Mouse (Mus musculus) layer of hippocampus, adult 2 months (tissue): ENCODE data around the gene Cort. TPM values are rescaled to one million over a fixed set of nuclear protein-coding genes. Genes with fewer than 3 reads are reported as not detected.
"Not testable (repeated sequence)": the region's sequence is repeated elsewhere in the genome, so short reads cannot be mapped to it uniquely, and the experiment has no call there.

Experiments used
- DNase-seq, 2 experiments: peaks; one replicate each; pipeline ENCODE4 v3.0.0; 2022; ENCODE audit warnings: low spot score in 2 of 2
- H3K27ac ChIP-seq: fragments of 200-600 bp; 2 replicates; pipeline ENCODE4 v1.8.1; 2022
- H3K4me3 ChIP-seq: fragments of 200-600 bp; 2 replicates; pipeline ENCODE4 v1.8.1; 2022; ENCODE audit warnings: mild to moderate bottlenecking
- CTCF ChIP-seq: fragments of 200-600 bp; conservative IDR thresholded peaks from 2 replicates; pipeline ENCODE4 v1.8.1; 2022; ENCODE audit warnings: antibody characterized with exemption, mild to moderate bottlenecking, moderate library complexity
- total RNA-seq, 2 experiments: library from RNA; stranded (reverse); gene quantifications; 2 replicates each; pipeline ENCODE4 v1.2.3; 2021

The Cort gene
- total RNA-seq, 2 experiments from 2014 or later = 11.0 to 14.7 TPM

DNA sequence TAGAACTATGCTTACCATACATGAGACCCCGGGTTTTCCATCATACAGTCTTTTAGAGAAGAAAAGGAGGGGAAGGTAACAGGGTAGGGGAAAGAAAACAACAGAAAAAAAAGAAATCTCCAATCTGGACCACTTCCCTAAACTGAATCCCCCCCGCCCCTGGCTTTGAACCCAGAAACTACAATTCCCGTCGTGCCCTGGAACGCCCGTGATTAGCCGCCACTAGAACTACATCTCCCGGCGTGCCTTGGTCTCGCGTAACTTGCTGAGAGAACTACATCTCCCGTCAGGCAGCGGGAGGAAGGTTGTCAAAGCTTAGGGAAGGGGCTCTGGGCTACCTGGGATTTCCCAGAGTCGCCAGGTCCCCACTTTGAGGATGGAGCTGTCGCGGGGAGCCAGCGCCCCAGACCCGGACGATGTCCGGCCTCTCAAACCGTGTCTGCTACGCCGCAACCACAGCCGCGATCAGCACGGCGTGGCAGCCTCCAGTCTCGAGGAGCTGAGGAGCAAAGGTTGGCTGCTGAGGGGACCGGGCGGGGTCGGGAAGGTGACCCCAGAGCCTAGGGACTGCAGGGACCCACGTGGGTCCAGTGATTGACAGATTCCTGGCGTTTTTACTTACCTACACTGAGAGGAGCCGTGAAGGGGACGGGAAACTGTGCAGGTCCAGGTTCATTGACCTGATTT is 22.5 kb downstream of the Cort start, which contains the start of gene Dffa:
Dffa (plus strand) TSS at position 272 of the 687 bp plus-strand sequence.
- H3K4me3 ChIP-seq = peak within 1 kb of the TSS; percentile 92
- peak; percentile 93 to 94 for DNase-seq
- H3K27ac ChIP-seq = peak within 1 kb of the TSS; percentile 84
- TF ChIP-seq CTCF = peak; percentile 69

DNA sequence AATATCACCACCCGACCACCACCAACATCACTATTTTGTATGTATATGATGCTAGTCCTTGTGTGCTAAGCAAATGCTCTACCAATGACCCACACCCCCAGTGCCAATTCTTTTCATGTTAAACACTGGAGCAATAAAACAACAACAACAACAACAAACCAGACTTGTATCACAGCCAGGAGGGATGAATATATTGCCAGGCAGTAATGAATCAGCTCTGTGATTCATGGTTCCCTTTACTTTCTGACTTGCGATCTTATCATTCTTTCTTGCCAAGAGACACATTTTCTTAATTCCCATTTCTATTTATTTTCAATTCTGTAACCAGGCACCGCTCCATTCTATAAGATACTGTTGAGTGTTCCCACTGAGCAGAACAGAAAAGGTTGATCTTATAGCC is 25.1 kb downstream of the Cort start:
- TF ChIP-seq CTCF = no peak

GRCm38 (mm10) chr4:149100449-149100848 is 26.1 kb downstream of the Cort start:
- H3K27ac ChIP-seq, H3K4me3 ChIP-seq, DNase-seq: not testable (repeated sequence)

More for the DNA sequence above, 25.1 kb downstream of the Cort start:
- no peak for DNase-seq
- Histone ChIP-seq H3K4me3 (no peak overlapping the region), H3K27ac (no peak overlapping the region)

GRCm38 (mm10) chr4:149099369-149100017 is 27.1 kb downstream of the Cort start, which contains the start of gene Pex14:
TSS of gene Pex14 (minus strand) at chr4:149099876.
- peak; percentile 90 to 93 for DNase-seq
- Histone ChIP-seq H3K4me3 (peak within 1 kb of the TSS; percentile 90), H3K27ac (peak within 1 kb of the TSS; percentile 95)
- no peak for TF ChIP-seq CTCF

DNA sequence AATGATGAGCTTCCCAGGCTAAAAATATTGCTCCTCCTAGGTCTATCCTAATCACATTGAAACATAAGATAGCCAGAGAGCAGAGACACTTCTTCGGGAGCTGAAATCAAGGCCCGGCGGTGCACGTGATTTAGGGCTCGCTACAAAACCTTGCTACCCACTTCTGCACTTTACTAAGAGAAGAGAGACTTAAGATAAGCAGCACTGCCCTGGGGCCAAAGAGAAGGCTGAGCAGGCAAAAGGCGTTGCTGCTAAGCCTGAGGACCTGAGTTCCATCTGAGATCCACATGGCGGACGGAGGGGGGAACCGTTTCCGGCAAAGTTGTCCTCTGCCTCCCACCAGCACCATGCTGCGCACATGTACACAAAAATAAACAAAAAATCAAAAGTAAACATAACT is 28.0 kb downstream of the Cort start:
- TF ChIP-seq CTCF = no peak
- H3K27ac ChIP-seq = 0 out of 2 replicates have a peak overlapping the region, but pooled peaks have one; percentile 95
- DNase-seq = no peak
- peak overlapping the region; percentile 90 for H3K4me3 ChIP-seq

DNA sequence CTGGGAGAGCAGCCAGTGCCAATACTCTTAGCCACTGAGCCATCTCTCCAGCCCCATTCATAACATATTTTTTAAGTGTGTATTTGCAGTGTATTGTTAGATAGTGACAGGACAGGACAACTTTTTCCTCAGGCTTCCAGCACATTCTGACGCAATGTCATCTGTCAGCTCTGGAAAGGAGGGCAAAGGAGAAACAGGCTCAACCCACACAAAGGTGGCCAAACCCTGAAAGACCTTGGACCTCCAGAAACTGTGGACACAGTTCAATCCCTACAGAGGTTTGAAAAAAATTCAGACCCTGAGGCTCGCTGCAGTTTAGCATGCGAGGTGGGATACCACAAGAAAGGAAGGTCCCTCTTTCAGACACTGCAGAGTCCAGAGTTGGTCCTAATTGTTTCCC is 28.6 kb downstream of the Cort start:
- H3K4me3 ChIP-seq = peak overlapping the region; percentile 90
- TF ChIP-seq CTCF = no peak

DNA sequence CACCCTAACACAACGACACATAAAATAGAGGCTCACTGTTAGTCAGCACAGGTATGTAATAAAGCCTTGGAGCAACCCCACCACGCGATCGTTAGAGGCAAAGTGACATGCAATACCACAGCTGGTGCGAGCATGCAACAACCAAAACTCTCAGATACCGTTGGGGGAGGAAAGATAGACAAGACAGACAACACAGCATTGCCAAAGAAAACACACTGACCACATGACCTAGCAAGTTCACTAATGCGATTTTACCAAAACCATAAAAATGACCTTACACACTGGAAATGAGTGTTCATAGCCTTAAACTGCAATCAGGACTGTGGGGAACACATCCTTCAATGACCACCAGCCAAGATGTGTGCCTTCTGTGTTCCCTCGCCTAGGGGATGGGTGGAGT is 35.2 kb downstream of the Cort start:
- no peak for TF ChIP-seq CTCF
- Histone ChIP-seq H3K27ac (no peak overlapping the region), H3K4me3 (no peak overlapping the region)
- no peak for DNase-seq

More for the DNA sequence above, 28.6 kb downstream of the Cort start:
- DNase-seq = no peak
- no peak overlapping the region for H3K27ac ChIP-seq

- no peak overlapping the region for H3K4me3 ChIP-seq
- no peak overlapping the region for H3K27ac ChIP-seq
- no peak for DNase-seq
- no peak for TF ChIP-seq CTCF
Observed at GRCm38 (mm10) chr4:149085381-149085780, 41.2 kb downstream of the Cort start.

GRCm38 (mm10) chr4:149081528-149081927 is 45.0 kb downstream of the Cort start:
- no peak overlapping the region for H3K4me3 ChIP-seq
- DNase-seq = no peak
- TF ChIP-seq CTCF = no peak
- H3K27ac ChIP-seq = no peak overlapping the region

GRCm38 (mm10) chr4:149080111-149080510 is 46.5 kb downstream of the Cort start:
- Histone ChIP-seq H3K27ac (no peak overlapping the region), H3K4me3 (no peak overlapping the region)
- TF ChIP-seq CTCF = no peak
- no peak for DNase-seq

- no peak for DNase-seq
- TF ChIP-seq CTCF = no peak
- no peak overlapping the region for H3K4me3 ChIP-seq
- no peak overlapping the region for H3K27ac ChIP-seq
Observed at GRCm38 (mm10) chr4:149079629-149080028, 46.9 kb downstream of the Cort start.

DNA sequence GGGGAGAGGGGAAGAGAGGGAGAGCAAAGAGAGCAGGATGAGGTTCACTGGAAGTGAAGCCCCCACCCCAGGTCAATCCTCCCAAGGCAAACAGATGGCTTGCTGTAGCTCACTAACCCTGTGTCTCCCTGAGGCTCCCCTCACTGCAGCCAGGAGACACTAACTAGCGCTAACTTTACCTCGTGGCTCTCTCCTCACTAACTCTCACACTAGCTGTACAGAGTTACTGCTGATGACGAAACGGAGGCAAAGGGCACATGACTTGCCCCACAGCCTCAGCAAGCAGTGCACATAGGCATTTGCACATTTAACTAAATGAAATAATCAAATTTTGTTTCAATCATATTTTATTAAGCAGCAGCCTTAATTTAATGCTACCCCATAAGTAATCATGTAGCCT is 48.3 kb downstream of the Cort start:
- DNase-seq = no peak
- no peak for TF ChIP-seq CTCF
- Histone ChIP-seq H3K27ac (no peak overlapping the region), H3K4me3 (no peak overlapping the region)

DNA sequence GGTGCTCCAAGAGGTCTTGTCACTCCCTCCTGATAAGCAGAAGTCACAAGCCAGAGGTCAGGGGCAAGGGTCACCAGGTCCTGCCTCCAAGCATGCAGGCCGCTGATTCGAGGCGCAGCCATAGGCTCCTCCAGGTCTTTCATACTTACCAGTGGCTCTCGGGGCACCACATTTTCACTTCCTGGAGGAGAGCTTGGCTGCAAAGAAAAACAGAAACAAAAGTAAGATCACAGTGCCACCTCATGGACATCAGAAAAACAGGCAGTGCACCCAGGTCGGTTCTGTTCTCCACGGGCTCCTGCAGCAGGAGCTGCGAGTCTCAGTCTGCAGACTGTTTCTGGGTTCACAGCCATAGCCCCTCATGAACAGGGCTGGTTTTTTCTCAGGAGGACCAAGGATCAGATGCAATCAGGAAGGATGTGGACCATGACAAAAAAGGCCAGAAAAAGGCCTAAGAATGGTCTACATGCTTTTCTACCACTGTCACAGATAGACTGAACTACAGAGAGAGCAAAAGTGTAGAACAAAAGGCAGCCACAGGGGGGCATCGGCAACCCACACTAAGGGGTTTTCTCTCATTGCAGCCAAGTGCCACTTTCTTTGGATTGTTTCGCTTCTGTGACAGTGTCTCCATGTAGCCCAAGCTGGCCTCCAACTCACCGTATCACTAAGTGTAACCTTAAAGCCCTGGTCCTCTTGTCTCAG is 50.5 kb downstream of the Cort start:
- TF ChIP-seq CTCF = peak; percentile 81
- H3K27ac ChIP-seq = no peak overlapping the region
- no peak overlapping the region for H3K4me3 ChIP-seq
- DNase-seq = peak; percentile 72 to 73
